Mouse (Mus musculus): ENCODE data around the gene Apba1. TPM values are rescaled to one million over a fixed set of nuclear protein-coding genes. Genes with fewer than 3 reads are reported as not detected.
A peak's percentile ranks its signal among the peaks of the same experiment; 100 is the strongest.

Gene Apba1
- total RNA-seq, 1 experiment from 2014 or later, result 1.1 TPM

GRCm38 (mm10) chr19:23948301-23949000, 189.8 kb downstream of the Apba1 start:
- ATAC-seq (replicated peaks in 1 of 2; ENCODE audit: insufficient read depth in 1 of 2, low FRiP score in 2 of 2, low TSS enrichment in 1 of 2, low read depth in 1 of 2, poor library complexity in 2 of 2, severe bottlenecking in 2 of 2), result no peak

DNA sequence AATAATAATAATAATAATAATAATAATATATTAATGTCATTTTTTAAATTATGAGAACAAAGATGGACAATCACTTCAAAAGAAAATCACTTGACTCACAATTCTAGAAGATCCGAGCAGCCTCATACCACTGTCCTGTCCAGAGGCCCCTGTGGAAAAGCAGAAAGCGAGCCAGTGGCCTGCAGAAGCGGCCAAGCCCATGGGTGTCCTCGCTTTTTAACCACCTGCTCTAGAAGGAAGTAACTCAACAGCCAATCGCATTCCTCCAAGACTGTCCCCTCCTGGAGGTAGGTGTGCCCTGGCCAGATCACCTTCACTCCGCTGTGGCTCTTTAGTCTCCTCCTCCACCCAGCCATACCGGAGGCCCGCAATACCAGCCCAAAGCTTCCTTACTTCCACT, 196.8 kb downstream of the Apba1 start:
- ATAC-seq (replicated peaks in 1 of 2; ENCODE audit: insufficient read depth in 1 of 2, low FRiP score in 2 of 2, low TSS enrichment in 1 of 2, low read depth in 1 of 2, poor library complexity in 2 of 2, severe bottlenecking in 2 of 2), result no peak

DNA sequence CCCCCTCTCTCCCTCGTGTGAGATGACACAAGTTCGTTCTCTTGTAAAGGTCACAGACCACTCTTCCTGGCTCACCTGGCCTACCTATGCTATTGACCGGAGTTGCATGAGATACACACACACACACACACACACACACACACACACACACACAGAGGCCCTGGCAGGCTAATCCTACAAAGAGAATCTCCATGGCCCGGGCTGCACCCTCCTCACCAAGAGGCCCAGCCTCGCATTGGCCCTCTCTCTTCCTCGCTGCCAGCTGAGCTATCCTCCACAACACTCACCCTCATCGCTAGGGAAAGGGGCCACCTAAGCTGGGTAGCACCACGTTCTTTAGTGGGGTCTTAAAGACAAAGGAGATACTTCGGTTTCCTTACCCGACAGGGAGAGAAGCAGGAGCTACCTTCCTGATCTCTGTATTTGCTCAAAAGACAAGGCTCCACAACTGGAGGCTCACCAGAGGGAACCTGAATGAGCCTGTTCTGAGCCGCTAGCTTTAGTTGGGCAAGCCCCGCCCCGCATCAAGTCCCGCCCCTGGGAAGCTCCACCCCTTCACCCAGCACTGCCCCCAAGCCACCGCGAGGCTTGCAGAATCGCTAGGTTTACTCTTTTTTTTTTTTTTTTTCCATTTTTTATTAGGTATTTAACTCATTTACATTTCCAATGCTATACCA, 197.8 kb downstream of the Apba1 start:
- no peak for ATAC-seq (replicated peaks in 1 of 2; ENCODE audit: insufficient read depth in 1 of 2, low FRiP score in 2 of 2, low TSS enrichment in 1 of 2, low read depth in 1 of 2, poor library complexity in 2 of 2, severe bottlenecking in 2 of 2)

- ATAC-seq (replicated peaks in 1 of 2; ENCODE audit: insufficient read depth in 1 of 2, low FRiP score in 2 of 2, low TSS enrichment in 1 of 2, low read depth in 1 of 2, poor library complexity in 2 of 2, severe bottlenecking in 2 of 2), result no peak
These were observed 198.9 kb downstream of the Apba1 start for GRCm38 (mm10) chr19:23957563-23957962.

- no peak for ATAC-seq (replicated peaks in 1 of 2; ENCODE audit: insufficient read depth in 1 of 2, low FRiP score in 2 of 2, low TSS enrichment in 1 of 2, low read depth in 1 of 2, poor library complexity in 2 of 2, severe bottlenecking in 2 of 2)
These were observed 200.2 kb downstream of the Apba1 start for GRCm38 (mm10) chr19:23958925-23959324.

- no peak for ATAC-seq (replicated peaks in 1 of 2; ENCODE audit: insufficient read depth in 1 of 2, low FRiP score in 2 of 2, low TSS enrichment in 1 of 2, low read depth in 1 of 2, poor library complexity in 2 of 2, severe bottlenecking in 2 of 2)
These were observed 201.2 kb downstream of the Apba1 start for GRCm38 (mm10) chr19:23959870-23960269.

- ATAC-seq (replicated peaks in 1 of 2; ENCODE audit: insufficient read depth in 1 of 2, low FRiP score in 2 of 2, low TSS enrichment in 1 of 2, low read depth in 1 of 2, poor library complexity in 2 of 2, severe bottlenecking in 2 of 2), result no peak
These were observed 201.6 kb downstream of the Apba1 start for GRCm38 (mm10) chr19:23960275-23960674.

DNA sequence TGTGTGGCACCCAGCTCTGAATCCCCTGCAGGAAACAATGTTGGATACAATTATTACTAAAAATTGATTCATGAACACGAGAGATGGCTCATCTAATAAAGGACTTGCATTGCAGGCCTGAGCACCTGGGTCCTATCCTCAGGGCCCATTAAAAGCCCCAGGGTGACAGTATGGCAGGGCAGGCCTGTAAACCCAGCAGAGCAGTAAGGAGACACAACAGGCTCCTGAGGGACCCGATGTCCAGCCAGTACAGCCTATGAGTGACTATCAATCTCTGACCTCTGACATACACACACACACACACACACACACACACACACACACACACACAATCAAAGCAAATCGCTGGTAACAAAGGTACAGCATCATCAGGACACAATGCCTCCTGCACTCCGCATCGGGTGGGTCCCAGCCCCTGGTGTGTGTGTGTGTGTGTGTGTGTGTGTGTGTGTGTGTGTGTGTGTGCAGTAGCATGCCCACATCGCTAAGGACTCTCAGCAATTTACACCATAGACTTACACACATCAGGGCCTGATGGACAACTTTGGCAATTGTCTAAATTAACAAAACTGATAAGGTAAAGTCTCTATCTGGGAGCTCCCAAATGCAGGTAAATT, 202.3 kb downstream of the Apba1 start:
- no peak for ATAC-seq (replicated peaks in 1 of 2; ENCODE audit: insufficient read depth in 1 of 2, low FRiP score in 2 of 2, low TSS enrichment in 1 of 2, low read depth in 1 of 2, poor library complexity in 2 of 2, severe bottlenecking in 2 of 2)

DNA sequence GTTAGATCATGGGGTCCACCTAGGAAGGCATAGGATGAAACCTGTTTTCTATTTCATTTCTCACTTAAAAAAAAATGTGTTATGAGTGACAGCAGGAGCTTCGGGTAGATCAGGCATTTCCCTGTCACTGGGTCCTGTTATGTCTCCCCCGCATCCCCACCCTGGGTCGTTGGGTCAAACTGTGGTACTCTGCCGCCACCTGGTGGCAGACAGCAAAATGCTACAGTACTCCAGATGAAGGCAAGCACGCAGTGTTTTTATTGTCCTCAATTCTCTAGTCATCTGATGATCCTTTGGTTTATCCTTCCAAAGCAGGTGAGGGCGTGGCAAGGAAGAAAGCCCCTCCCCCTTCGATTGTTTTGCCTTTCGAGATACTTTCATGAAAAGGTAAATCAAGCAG, 202.8 kb downstream of the Apba1 start:
- ATAC-seq (replicated peaks in 1 of 2; ENCODE audit: insufficient read depth in 1 of 2, low FRiP score in 2 of 2, low TSS enrichment in 1 of 2, low read depth in 1 of 2, poor library complexity in 2 of 2, severe bottlenecking in 2 of 2), result peak; percentile 53 to 77; a peak in 3 of 4 replicates

DNA sequence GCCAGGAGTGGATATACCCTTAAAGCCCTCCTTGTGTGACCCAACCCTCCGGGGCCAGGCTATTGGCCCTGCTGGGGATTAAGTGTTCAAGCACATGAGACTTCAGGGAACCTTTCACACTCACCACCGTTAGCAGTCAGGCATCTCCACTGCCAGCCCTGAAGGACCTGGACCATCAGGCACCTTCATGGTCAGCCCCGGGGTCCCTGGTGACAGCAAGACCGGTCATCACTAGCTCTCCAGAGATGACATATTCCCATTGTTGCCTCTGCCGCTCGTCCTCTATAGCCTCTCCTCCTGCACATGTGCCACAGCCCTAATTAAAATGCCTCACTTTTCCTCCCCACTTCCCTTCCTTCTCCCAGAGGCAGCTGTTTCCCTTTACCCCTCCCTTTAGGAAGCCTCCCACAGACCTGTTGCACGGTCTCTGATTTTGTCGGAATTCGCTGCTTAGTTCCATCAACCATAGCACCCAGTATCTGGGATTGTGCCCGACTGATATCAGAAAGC, 205.8 kb downstream of the Apba1 start:
- no peak for ATAC-seq (replicated peaks in 1 of 2; ENCODE audit: insufficient read depth in 1 of 2, low FRiP score in 2 of 2, low TSS enrichment in 1 of 2, low read depth in 1 of 2, poor library complexity in 2 of 2, severe bottlenecking in 2 of 2)

GRCm38 (mm10) chr19:23966376-23966775, 207.7 kb downstream of the Apba1 start:
- no peak for ATAC-seq (replicated peaks in 1 of 2; ENCODE audit: insufficient read depth in 1 of 2, low FRiP score in 2 of 2, low TSS enrichment in 1 of 2, low read depth in 1 of 2, poor library complexity in 2 of 2, severe bottlenecking in 2 of 2)

- ATAC-seq (replicated peaks in 1 of 2; ENCODE audit: insufficient read depth in 1 of 2, low FRiP score in 2 of 2, low TSS enrichment in 1 of 2, low read depth in 1 of 2, poor library complexity in 2 of 2, severe bottlenecking in 2 of 2), result no peak
These were observed 208.5 kb downstream of the Apba1 start for GRCm38 (mm10) chr19:23967156-23967555.

- no peak for ATAC-seq (replicated peaks in 1 of 2; ENCODE audit: insufficient read depth in 1 of 2, low FRiP score in 2 of 2, low TSS enrichment in 1 of 2, low read depth in 1 of 2, poor library complexity in 2 of 2, severe bottlenecking in 2 of 2)
These were observed 209.6 kb downstream of the Apba1 start for GRCm38 (mm10) chr19:23968125-23968861.

DNA sequence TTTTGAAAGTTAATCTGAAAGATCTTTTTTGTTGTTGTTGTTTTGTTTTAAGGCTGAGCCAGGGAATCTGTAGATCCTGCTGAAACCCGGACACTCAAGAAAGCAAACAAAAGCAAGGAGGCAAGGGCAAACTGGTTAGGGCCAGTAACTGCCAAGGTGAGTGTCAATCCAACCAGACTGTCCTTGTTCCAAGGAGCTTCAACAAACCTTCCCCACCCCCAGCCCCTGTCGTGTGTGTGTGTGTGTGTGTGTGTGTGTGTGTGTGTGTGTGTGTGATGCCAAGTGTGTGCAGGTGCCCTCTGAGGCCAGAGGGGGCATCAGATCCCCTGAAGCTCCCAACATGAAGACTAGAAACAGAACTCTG, 210.2 kb downstream of the Apba1 start:
- no peak for ATAC-seq (replicated peaks in 1 of 2; ENCODE audit: insufficient read depth in 1 of 2, low FRiP score in 2 of 2, low TSS enrichment in 1 of 2, low read depth in 1 of 2, poor library complexity in 2 of 2, severe bottlenecking in 2 of 2)

DNA sequence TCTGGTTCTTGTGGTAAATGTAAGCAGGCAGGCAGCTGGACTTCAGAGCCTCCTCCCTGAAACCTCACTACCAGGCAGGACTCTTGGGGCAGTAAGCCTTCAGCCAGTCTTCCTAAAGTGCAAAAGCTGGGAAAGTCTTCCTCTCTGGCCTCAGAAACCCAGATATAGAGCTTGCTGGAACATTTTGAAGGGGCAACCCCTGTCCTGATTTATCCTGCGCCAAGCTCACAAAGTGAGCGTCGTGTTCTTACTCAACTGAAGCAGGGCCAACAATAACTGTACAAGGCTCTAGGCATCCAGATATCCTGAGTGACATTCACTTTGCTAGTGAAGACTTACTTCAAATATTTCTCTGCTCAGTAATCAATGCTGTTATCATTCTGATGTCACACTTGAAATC, 211.7 kb downstream of the Apba1 start:
- no peak for ATAC-seq (replicated peaks in 1 of 2; ENCODE audit: insufficient read depth in 1 of 2, low FRiP score in 2 of 2, low TSS enrichment in 1 of 2, low read depth in 1 of 2, poor library complexity in 2 of 2, severe bottlenecking in 2 of 2)

GRCm38 (mm10) chr19:23971391-23971790, 212.7 kb downstream of the Apba1 start:
- no peak for ATAC-seq (replicated peaks in 1 of 2; ENCODE audit: insufficient read depth in 1 of 2, low FRiP score in 2 of 2, low TSS enrichment in 1 of 2, low read depth in 1 of 2, poor library complexity in 2 of 2, severe bottlenecking in 2 of 2)

GRCm38 (mm10) chr19:23972881-23973649, 214.4 kb downstream of the Apba1 start:
- ATAC-seq (replicated peaks in 1 of 2; ENCODE audit: insufficient read depth in 1 of 2, low FRiP score in 2 of 2, low TSS enrichment in 1 of 2, low read depth in 1 of 2, poor library complexity in 2 of 2, severe bottlenecking in 2 of 2), result no peak

All from hematopoietic stem cell, adult 5-6 weeks (primary cell).